ENCODE assay signal across 10 mouse cellular contexts in genomic region chr4:53886342-53887088, GRCm38 (mm10).
A peak's percentile ranks its signal among the peaks of the same experiment; 100 is the strongest.
DNase-seq lines count a peak whose midpoint lies in the region; ATAC-seq and TF ChIP-seq lines count a peak whose summit lies in the region.
"Had no signal": no experiment of that assay in that cellular context is flagged by ENCODE, and none has a peak within 500 bp of the region (broad histone marks: within the 10 kb centered on the region; RNA-seq: fewer than 3 reads in every experiment).

No protein-coding gene starts in this region.

- no peak overlapping the region for H3K27ac ChIP-seq in heart, embryonic 12.5 days (ENCODE audit: poor library complexity, severe bottlenecking)
- H3K27ac ChIP-seq: macrophage had no signal

- ATAC-seq in heart, embryonic 12.5 days (ENCODE audit: insufficient number of reproducible peaks, low FRiP score) = no peak

- 31% methylated on average over 22 of the region's 22 CpGs for WGBS in heart, embryonic 12.5 days

- no peaks in the 10 kb centered on the region for H3K36me3 ChIP-seq in E14TG2a.4 (ENCODE audit: insufficient read depth, low read length)
- H3K36me3 ChIP-seq in heart, embryonic 12.5 days = no peaks in the 10 kb centered on the region

- H3K4me2 ChIP-seq in heart, embryonic 12.5 days = peak overlapping the region; percentile 72

- TF ChIP-seq CTCF in E14TG2a.4 (conservative IDR thresholded peaks at IDR 0.05; ENCODE audit: low read length) = no peak

- H3K9me3 ChIP-seq in E14TG2a.4 (ENCODE audit: low read length) = no peaks in the 10 kb centered on the region
- no peaks in the 10 kb centered on the region for H3K9me3 ChIP-seq in heart, embryonic 12.5 days (replicated peaks)

- 0 out of 2 replicates have a peak overlapping the region, but pooled peaks have one; percentile 17 for H3K9ac ChIP-seq in heart, embryonic 12.5 days

- H3K4me3 ChIP-seq in E14TG2a.4 (replicated peaks; ENCODE audit: low read length) = 0 out of 2 replicates have a peak overlapping the region, but pooled peaks have one; percentile 14
- peak overlapping the region; percentile 35 for H3K4me3 ChIP-seq in heart, embryonic 12.5 days

- peak; percentile 85 for DNase-seq in heart, adult 11 months
- DNase-seq in heart, adult 8-10 months (ENCODE audit: low spot score) = no peak
- peak; percentile 20 for DNase-seq in lung, postnatal 10 days
- DNase-seq in thymus, postnatal 10 days (ENCODE audit: low spot score in 2 of 2) = no peak
- no peak for DNase-seq in cerebellum, adult 18-20 months
- no peak for DNase-seq in right cerebral cortex, postnatal 36 days (ENCODE audit: low spot score in 2 of 2)

- peaks cover 10% of the 10 kb centered on the region; the same call in 1 of the 2 replicates for H3K27me3 ChIP-seq in E14TG2a.4 (ENCODE audit: insufficient read depth, low read length)
- H3K27me3 ChIP-seq in heart, embryonic 12.5 days (replicated peaks) = no peaks in the 10 kb centered on the region
- H3K27me3 ChIP-seq: CH12.LX had no signal

- H3K4me1 ChIP-seq in E14TG2a.4 (replicated peaks; ENCODE audit: low read depth, low read length) = peaks cover 23% of the 10 kb centered on the region
- peaks cover 7% of the 10 kb centered on the region; the same call in 1 of the 2 replicates for H3K4me1 ChIP-seq in heart, embryonic 12.5 days (replicated peaks)

Comparison
In these comparisons a context has a peak if more than half of its experiments do, and no peak if none do; other contexts are left out.
1. DNase-seq: peak in heart, adult 11 months (single experiment) and lung, postnatal 10 days (single experiment); none in heart, adult 8-10 months (single experiment), thymus, postnatal 10 days (0 of 2), cerebellum, adult 18-20 months (0 of 2) and right cerebral cortex, postnatal 36 days (0 of 2).